Mouse (Mus musculus): ENCODE measurements at regions not wholly inside any gene's neighbourhood (a gene's known extent, or its start where the extent isn't known, plus 50 kb on each side); places are given as distances from the start of the nearest gene placed in this dataset.

GRCm38 (mm10) chr17:64915708-64916107, 79.8 kb upstream of the 4930583I09Rik start:
- DNase-seq: no peak

DNA sequence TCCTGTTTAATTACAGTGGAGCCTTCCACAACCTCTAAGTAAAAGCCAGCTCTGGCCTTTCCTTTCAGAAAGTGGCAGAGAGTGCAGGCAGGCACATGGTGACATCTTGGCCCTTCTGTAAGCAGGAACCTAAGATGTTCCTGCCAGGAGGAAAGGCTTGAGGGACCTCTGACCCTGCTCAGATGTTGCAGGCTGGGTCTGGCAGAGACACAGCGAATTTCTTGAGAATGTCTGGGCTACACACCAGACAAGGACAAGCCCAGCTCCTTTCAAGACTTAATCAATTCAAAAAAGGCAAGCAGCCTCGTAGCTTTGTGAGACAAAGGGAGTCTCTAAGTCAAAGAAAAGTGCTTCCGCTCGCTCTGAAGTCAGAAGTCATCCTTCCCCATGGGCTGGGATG, 79.2 kb upstream of the 4930583I09Rik start:
- peak; percentile 0 to 7 for DNase-seq

DNA sequence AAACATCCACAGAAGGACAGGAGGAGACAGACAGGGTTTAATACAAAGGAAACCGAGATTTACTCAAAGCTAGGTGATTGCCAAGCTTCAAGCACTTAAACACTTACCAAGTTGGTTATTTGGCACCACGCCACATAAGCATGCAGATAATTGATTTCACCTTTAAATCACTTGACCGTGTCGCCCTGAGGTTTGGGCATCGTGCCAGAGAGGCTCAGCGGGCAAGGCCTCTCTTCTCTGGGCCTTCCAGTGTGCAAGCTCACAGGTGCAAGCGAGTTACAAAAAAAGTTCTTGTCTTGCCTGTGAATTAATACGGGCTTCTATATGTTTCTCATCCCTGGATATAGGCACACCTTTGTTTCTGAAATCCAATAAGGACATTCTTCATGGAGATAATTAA, 78.4 kb upstream of the 4930583I09Rik start:
- DNase-seq: peak; percentile 19 to 31

- DNase-seq: no peak
These were observed 72.8 kb upstream of the 4930583I09Rik start for GRCm38 (mm10) chr17:64908671-64909070.

GRCm38 (mm10) chr17:64901721-64902623, 66.1 kb upstream of the 4930583I09Rik start:
- no peak for DNase-seq

GRCm38 (mm10) chr17:64897473-64897872, 61.6 kb upstream of the 4930583I09Rik start:
- DNase-seq: no peak

GRCm38 (mm10) chr17:64895886-64896285, 60.0 kb upstream of the 4930583I09Rik start:
- no peak for DNase-seq

GRCm38 (mm10) chr17:64895466-64895865, 59.6 kb upstream of the 4930583I09Rik start:
- no peak for DNase-seq

- DNase-seq: no peak
These were observed 57.5 kb upstream of the 4930583I09Rik start for GRCm38 (mm10) chr17:64893182-64893902.
